17 mouse cellular contexts compared by ENCODE assay signal in the genomic region with DNA sequence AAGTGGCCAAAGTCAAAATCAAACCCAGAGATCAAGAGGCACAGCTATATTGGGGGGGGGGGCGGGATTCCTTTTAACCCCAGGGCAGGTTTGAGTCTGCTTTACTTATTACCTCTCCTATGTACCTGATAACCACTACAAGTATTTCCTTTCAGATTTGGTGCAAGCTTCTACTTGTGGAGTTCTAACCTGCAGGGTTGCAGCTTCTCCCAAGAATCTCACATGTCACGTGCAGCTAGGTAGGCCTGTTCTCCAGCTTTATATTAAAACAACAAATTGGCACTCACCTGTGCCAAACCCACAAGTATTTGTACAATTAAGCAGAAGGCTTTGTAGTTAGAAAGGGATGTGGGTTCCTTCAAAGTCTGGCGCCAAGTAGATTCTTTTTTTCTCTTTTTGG.
"Had no signal": no experiment of that assay in that cellular context is flagged by ENCODE, and none has a peak within 500 bp of the region (broad histone marks: within the 10 kb centered on the region; RNA-seq: fewer than 3 reads in every experiment).

No protein-coding gene starts in this region.

- H3K27ac ChIP-seq: neural tube, embryonic 12.5 days; neural tube, embryonic 13.5 days; neural tube, embryonic 15.5 days; stomach, embryonic 15.5 days; stomach, postnatal 0 days had no signal

- H3K36me3 ChIP-seq: neural tube, embryonic 12.5 days; neural tube, embryonic 13.5 days; neural tube, embryonic 15.5 days; stomach, embryonic 15.5 days had no signal

- H3K4me2 ChIP-seq: neural tube, embryonic 12.5 days; neural tube, embryonic 13.5 days; neural tube, embryonic 15.5 days; stomach, embryonic 15.5 days had no signal

- H3K4me3 ChIP-seq: neural tube, embryonic 12.5 days; neural tube, embryonic 13.5 days; neural tube, embryonic 15.5 days; stomach, embryonic 15.5 days had no signal

- H3K9ac ChIP-seq: neural tube, embryonic 12.5 days; neural tube, embryonic 13.5 days; neural tube, embryonic 15.5 days; stomach, embryonic 15.5 days had no signal

- DNase-seq: retina, postnatal 1 day; right cerebral cortex, adult 18-20 months; right cerebral cortex, postnatal 14 days; right cerebral cortex, postnatal 25 days; right cerebral cortex, postnatal 4 days; spleen, adult 18-20 months; thymus, adult 18-20 months; thymus, adult 2 months; thymus, postnatal 14 days; thymus, postnatal 25 days; thymus, postnatal 36 days; thymus, postnatal 4 days had no signal

- H3K27me3 ChIP-seq: neural tube, embryonic 12.5 days; neural tube, embryonic 13.5 days; neural tube, embryonic 15.5 days; stomach, embryonic 15.5 days had no signal

- H3K4me1 ChIP-seq: neural tube, embryonic 12.5 days; neural tube, embryonic 13.5 days; neural tube, embryonic 15.5 days; stomach, embryonic 15.5 days had no signal

- H3K9me3 ChIP-seq: neural tube, embryonic 12.5 days; neural tube, embryonic 13.5 days; neural tube, embryonic 15.5 days; stomach, embryonic 15.5 days had no signal
